16 mouse cellular contexts compared by ENCODE assay signal in the genomic region with DNA sequence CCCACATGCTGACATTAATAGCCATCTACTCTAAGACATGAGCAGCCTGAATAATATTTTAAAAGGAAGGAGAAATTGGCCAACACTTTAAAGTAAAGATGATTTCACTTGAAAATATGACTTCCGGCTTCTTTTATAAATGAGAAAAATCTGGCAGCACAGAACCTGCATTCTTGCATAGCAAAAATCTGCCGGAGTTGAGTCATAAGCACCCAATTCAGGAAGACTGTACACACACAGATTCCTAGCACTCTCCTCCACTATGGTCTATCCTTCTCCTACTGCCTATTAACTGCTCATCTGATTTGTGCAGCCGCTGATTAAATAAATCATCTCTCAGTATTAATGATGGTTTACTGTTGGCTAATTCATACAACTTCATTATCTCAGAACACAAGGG.
"Had no signal": no experiment of that assay in that cellular context is flagged by ENCODE, and none has a peak within 500 bp of the region (broad histone marks: within the 10 kb centered on the region; RNA-seq: fewer than 3 reads in every experiment).

No protein-coding gene starts in this region.

- H3K4me1 ChIP-seq: megakaryocyte, embryonic 14.5 days; midbrain, embryonic 13.5 days; neural tube, embryonic 12.5 days; stomach, embryonic 15.5 days had no signal

- ATAC-seq: liver, postnatal 0 days had no signal

- H3K27ac ChIP-seq: macrophage; midbrain, embryonic 13.5 days; neural tube, embryonic 12.5 days; stomach, embryonic 15.5 days; stomach, postnatal 0 days had no signal

- H3K4me2 ChIP-seq: midbrain, embryonic 11.5 days; midbrain, embryonic 13.5 days; midbrain, embryonic 15.5 days; neural tube, embryonic 12.5 days; stomach, embryonic 15.5 days had no signal

- H3K36me3 ChIP-seq: midbrain, embryonic 13.5 days; midbrain, embryonic 15.5 days; neural tube, embryonic 12.5 days; stomach, embryonic 15.5 days had no signal

- H3K9ac ChIP-seq: liver, postnatal 0 days; midbrain, embryonic 13.5 days; midbrain, embryonic 15.5 days; neural tube, embryonic 12.5 days; stomach, embryonic 15.5 days had no signal

- H3K9me3 ChIP-seq: megakaryocyte, embryonic 14.5 days; midbrain, embryonic 13.5 days; midbrain, embryonic 15.5 days; neural tube, embryonic 12.5 days; stomach, embryonic 15.5 days had no signal

- H3K4me3 ChIP-seq: megakaryocyte, embryonic 14.5 days; midbrain, embryonic 13.5 days; midbrain, embryonic 15.5 days; neural tube, embryonic 12.5 days; stomach, embryonic 15.5 days had no signal

- H3K27me3 ChIP-seq: megakaryocyte, embryonic 14.5 days; midbrain, embryonic 13.5 days; midbrain, embryonic 15.5 days; neural tube, embryonic 12.5 days; stomach, embryonic 15.5 days had no signal

- DNase-seq: liver, postnatal 0 days; lung, adult 2 months; lung, postnatal 10 days; lung, postnatal 36 days; right cerebral cortex, postnatal 14 days; thymus, adult 18-20 months; thymus, postnatal 14 days; thymus, postnatal 36 days had no signal
